Mouse (Mus musculus): ENCODE data around the gene Hemgn. TPM values are rescaled to one million over a fixed set of nuclear protein-coding genes. Genes with fewer than 3 reads are reported as not detected.
A peak's percentile ranks its signal among the peaks of the same experiment; 100 is the strongest.

Gene Hemgn
- total and polyA plus RNA-seq, 2 experiments from 2014 or later: not detected

GRCm38 (mm10) chr4:46428903-46429499 is 15.7 kb upstream of the Hemgn start:
- ATAC-seq (ENCODE audit: low FRiP score): no peak
- Histone ChIP-seq H3K4me3 (ENCODE audit: low read depth, low read length) (no peak overlapping the region), H3K36me3 (ENCODE audit: insufficient read depth, low read length) (no peaks in the 10 kb centered on the region), H3K27me3 (ENCODE audit: insufficient read depth, low read length) (no peaks in the 10 kb centered on the region), H3K4me1 (ENCODE audit: insufficient read depth, low read length) (no peaks in the 10 kb centered on the region), H3K27ac (ENCODE audit: low read depth, low read length) (no peak overlapping the region), H3K9ac (replicated peaks; ENCODE audit: low read length, poor library complexity, severe bottlenecking) (no peak overlapping the region), H3K9me3 (ENCODE audit: low read length) (no peaks in the 10 kb centered on the region), H3K4me2 (ENCODE audit: low read depth, low read length, poor library complexity, severe bottlenecking) (no peak overlapping the region)
- no peak for TF ChIP-seq CTCF (IDR thresholded peaks at IDR 0.05)
- DNase-seq (ENCODE audit: low spot score): peak; percentile 4
- WGBS: 41% methylated on average over 10 of the region's 10 CpGs

- Histone ChIP-seq H3K4me1 (ENCODE audit: insufficient read depth, low read length) (no peaks in the 10 kb centered on the region), H3K9me3 (ENCODE audit: low read length) (no peaks in the 10 kb centered on the region), H3K4me2 (ENCODE audit: low read depth, low read length, poor library complexity, severe bottlenecking) (no peak overlapping the region), H3K27ac (ENCODE audit: low read depth, low read length) (no peak overlapping the region), H3K36me3 (ENCODE audit: insufficient read depth, low read length) (no peaks in the 10 kb centered on the region), H3K27me3 (ENCODE audit: insufficient read depth, low read length) (no peaks in the 10 kb centered on the region), H3K9ac (replicated peaks; ENCODE audit: low read length, poor library complexity, severe bottlenecking) (no peak overlapping the region), H3K4me3 (ENCODE audit: low read depth, low read length) (no peak overlapping the region)
- no peak for DNase-seq (ENCODE audit: low spot score)
- no peak for TF ChIP-seq CTCF (IDR thresholded peaks at IDR 0.05)
- WGBS: 86% methylated on average over 8 of the region's 8 CpGs
- ATAC-seq (ENCODE audit: low FRiP score): no peak
Measured at GRCm38 (mm10) chr4:46422625-46423024, 9.3 kb upstream of the Hemgn start.

GRCm38 (mm10) chr4:46418851-46419250 is 5.5 kb upstream of the Hemgn start:
- 90% methylated on average over 9 of the region's 9 CpGs for WGBS

GRCm38 (mm10) chr4:46417491-46417890 is 4.2 kb upstream of the Hemgn start:
- ATAC-seq (ENCODE audit: low FRiP score): no peak
- no peak for DNase-seq (ENCODE audit: low spot score)
- H3K4me2 ChIP-seq (ENCODE audit: low read depth, low read length, poor library complexity, severe bottlenecking): no peak overlapping the region
- WGBS: 71% methylated on average over 3 of the region's 3 CpGs
- no peaks in the 10 kb centered on the region for H3K27me3 ChIP-seq (ENCODE audit: insufficient read depth, low read length)
- H3K4me3 ChIP-seq (ENCODE audit: low read depth, low read length): no peak overlapping the region
- H3K27ac ChIP-seq (ENCODE audit: low read depth, low read length): no peak overlapping the region
- H3K9me3 ChIP-seq (ENCODE audit: low read length): no peaks in the 10 kb centered on the region
- no peaks in the 10 kb centered on the region for H3K36me3 ChIP-seq (ENCODE audit: insufficient read depth, low read length)
- H3K9ac ChIP-seq (replicated peaks; ENCODE audit: low read length, poor library complexity, severe bottlenecking): no peak overlapping the region
- H3K4me1 ChIP-seq (ENCODE audit: insufficient read depth, low read length): no peaks in the 10 kb centered on the region
- peak; percentile 38 for TF ChIP-seq CTCF (IDR thresholded peaks at IDR 0.05)

More at GRCm38 (mm10) chr4:46418851-46419250, 5.5 kb upstream of the Hemgn start:
- Histone ChIP-seq H3K4me2 (ENCODE audit: low read depth, low read length, poor library complexity, severe bottlenecking) (no peak overlapping the region), H3K4me3 (ENCODE audit: low read depth, low read length) (no peak overlapping the region), H3K27me3 (ENCODE audit: insufficient read depth, low read length) (no peaks in the 10 kb centered on the region), H3K4me1 (ENCODE audit: insufficient read depth, low read length) (no peaks in the 10 kb centered on the region), H3K9me3 (ENCODE audit: low read length) (no peaks in the 10 kb centered on the region), H3K36me3 (ENCODE audit: insufficient read depth, low read length) (no peaks in the 10 kb centered on the region), H3K9ac (replicated peaks; ENCODE audit: low read length, poor library complexity, severe bottlenecking) (no peak overlapping the region), H3K27ac (ENCODE audit: low read depth, low read length) (no peak overlapping the region)
- no peak for TF ChIP-seq CTCF (IDR thresholded peaks at IDR 0.05)
- no peak for DNase-seq (ENCODE audit: low spot score)
- ATAC-seq (ENCODE audit: low FRiP score): no peak

- Histone ChIP-seq H3K4me3 (ENCODE audit: low read depth, low read length) (no peak overlapping the region), H3K27me3 (ENCODE audit: insufficient read depth, low read length) (no peaks in the 10 kb centered on the region), H3K9ac (replicated peaks; ENCODE audit: low read length, poor library complexity, severe bottlenecking) (no peak overlapping the region), H3K4me2 (ENCODE audit: low read depth, low read length, poor library complexity, severe bottlenecking) (no peak overlapping the region), H3K9me3 (ENCODE audit: low read length) (no peaks in the 10 kb centered on the region), H3K27ac (ENCODE audit: low read depth, low read length) (no peak overlapping the region), H3K4me1 (ENCODE audit: insufficient read depth, low read length) (no peaks in the 10 kb centered on the region), H3K36me3 (ENCODE audit: insufficient read depth, low read length) (no peaks in the 10 kb centered on the region)
- TF ChIP-seq CTCF (IDR thresholded peaks at IDR 0.05): no peak
- DNase-seq (ENCODE audit: low spot score) (no peak), ATAC-seq (ENCODE audit: low FRiP score) (no peak)
- WGBS: 56% methylated on average over 1 of the region's 1 CpGs
Measured at GRCm38 (mm10) chr4:46412113-46412512, 1.2 kb downstream of the Hemgn start.

GRCm38 (mm10) chr4:46411489-46411888 is 1.8 kb downstream of the Hemgn start:
- TF ChIP-seq CTCF (IDR thresholded peaks at IDR 0.05): no peak
- 87% methylated on average over 6 of the region's 6 CpGs for WGBS
- Histone ChIP-seq H3K27ac (ENCODE audit: low read depth, low read length) (no peak overlapping the region), H3K4me1 (ENCODE audit: insufficient read depth, low read length) (no peaks in the 10 kb centered on the region), H3K4me3 (ENCODE audit: low read depth, low read length) (no peak overlapping the region), H3K27me3 (ENCODE audit: insufficient read depth, low read length) (no peaks in the 10 kb centered on the region), H3K9me3 (ENCODE audit: low read length) (no peaks in the 10 kb centered on the region), H3K36me3 (ENCODE audit: insufficient read depth, low read length) (no peaks in the 10 kb centered on the region), H3K9ac (replicated peaks; ENCODE audit: low read length, poor library complexity, severe bottlenecking) (no peak overlapping the region), H3K4me2 (ENCODE audit: low read depth, low read length, poor library complexity, severe bottlenecking) (no peak overlapping the region)
- ATAC-seq (ENCODE audit: low FRiP score): no peak
- no peak for DNase-seq (ENCODE audit: low spot score)

Measured in midbrain, postnatal 0 days (tissue).